Mouse (Mus musculus) olfactory bulb, adult 2 months (tissue): Measurements from ENCODE around the gene Asic2.

ENCODE experiments used
- CTCF ChIP-seq: fragments of 200-500 bp; IDR thresholded peaks from 2 replicates; pipeline ENCODE4 v1.5.1; 2012; ENCODE audit warnings: low read depth, mild to moderate bottlenecking, low read length, moderate library complexity; ENCODE audit not compliant: insufficient read depth
- POLR2A ChIP-seq: fragments of 200-500 bp; IDR thresholded peaks from 2 replicates; pipeline ENCODE4 v1.6.1; 2012; ENCODE audit warnings: mild to moderate bottlenecking, low read depth, low read length, moderate library complexity; ENCODE audit not compliant: insufficient read depth

DNA sequence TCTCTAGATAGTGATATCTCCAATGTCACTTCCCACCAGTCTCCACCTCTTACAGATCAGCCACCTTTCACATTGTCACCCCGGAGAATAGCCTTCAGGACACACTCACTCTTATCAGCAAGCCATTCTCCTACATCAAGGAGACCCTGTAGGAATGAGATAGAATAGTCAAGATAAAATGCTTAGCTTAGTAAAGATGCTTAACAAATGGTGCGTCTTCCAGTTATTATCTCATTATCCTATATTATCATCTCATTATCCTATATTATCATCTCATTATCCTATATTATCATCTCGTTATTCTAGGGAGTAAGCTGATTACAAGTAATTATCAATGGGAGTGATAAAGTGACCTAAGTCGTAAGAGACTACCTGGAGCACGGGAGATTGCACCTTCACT lies 386.1 kb downstream of the Asic2 start:
- TF ChIP-seq CTCF (no peak), POLR2A (no peak)
